Mouse (Mus musculus) naive thymus-derived CD4-positive, alpha-beta T cell, adult 5 months (primary cell): ENCODE measurements around the gene Nsdhl. TPM values are rescaled to one million over a fixed set of nuclear protein-coding genes. Genes with fewer than 3 reads are reported as not detected.

ENCODE experiments used
- polyA plus RNA-seq: library from polyadenylated mRNA; unstranded; fragments of 100-300 nt; shearing (Covaris generic); gene quantifications from one replicate; pipeline ENCODE4 v1.2.1, GENCODE M21; 2017

Nsdhl gene
- 13.7 TPM for polyA plus RNA-seq

DNA sequence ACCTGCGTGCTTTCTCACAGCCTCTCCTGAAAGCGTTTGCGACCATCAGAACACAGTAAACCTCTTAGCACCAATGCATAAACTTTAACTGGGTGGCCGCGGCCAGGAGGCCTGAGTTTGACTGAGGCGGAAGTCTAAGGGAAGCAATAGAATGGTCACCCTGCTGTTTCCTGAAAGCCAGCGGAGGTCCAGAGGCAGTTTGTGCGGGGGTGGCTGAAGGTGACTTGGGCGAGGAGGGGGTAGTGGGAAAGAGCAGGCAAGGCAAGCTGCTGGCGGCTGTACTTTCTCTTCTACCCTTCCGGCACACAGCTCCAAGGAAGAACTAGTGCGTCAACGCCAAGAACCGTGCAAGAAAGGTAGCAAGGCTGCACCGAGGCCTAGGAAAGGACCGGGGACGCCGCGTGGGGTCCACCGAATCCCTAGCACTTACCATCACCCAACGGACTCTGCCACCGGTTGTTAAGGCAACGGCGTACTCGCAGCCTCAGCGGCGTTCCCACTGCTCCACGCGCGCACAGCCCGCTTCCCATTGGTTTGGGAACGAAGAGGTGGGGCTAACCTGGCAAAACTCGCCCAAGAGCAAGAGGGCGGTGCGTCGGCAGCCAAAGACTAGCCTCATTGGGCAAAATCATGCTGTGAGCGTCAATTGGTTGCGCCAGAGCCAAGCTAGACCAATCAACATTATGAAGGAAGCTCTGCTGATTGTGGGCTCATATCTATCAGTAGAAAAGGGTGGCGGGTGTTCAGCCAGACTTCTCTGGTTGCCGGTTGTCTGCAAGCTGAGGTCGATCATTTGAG, at the start of gene Nsdhl, which contains the start of gene Cetn2:
Gene Nsdhl, plus strand, starts transcription at position 674 of the 798 bp plus-strand sequence.
Gene Cetn2, minus strand, starts transcription at position 528 of the 798 bp plus-strand sequence.

GRCm38 (mm10) chrX:72986841-72987519, 68.6 kb downstream of the Nsdhl start, which contains the start of gene Zfp185:
Gene Zfp185, plus strand, starts transcription at chrX:72987339.

Other genes with a start within 250 kb of the Nsdhl start
- gene Gabrq, start 93.4 kb upstream of the Nsdhl start, polyA plus RNA-seq, result not detected
- gene Cetn2, start 146 bp upstream of the Nsdhl start, polyA plus RNA-seq, result 69.4 TPM
- 0.53 TPM for gene Zfp185, start 68.8 kb downstream of the Nsdhl start, polyA plus RNA-seq
- not detected for gene Pnma5, start 118.5 kb downstream of the Nsdhl start, polyA plus RNA-seq
- not detected for gene Pnma3, start 146.2 kb downstream of the Nsdhl start, polyA plus RNA-seq
- gene Xlr4a, start 163.9 kb downstream of the Nsdhl start, polyA plus RNA-seq, result 57.4 TPM
- gene Xlr3a, start 178.5 kb downstream of the Nsdhl start, polyA plus RNA-seq, result 1.7 TPM
- gene Gm14685, start 198.5 kb downstream of the Nsdhl start, polyA plus RNA-seq, result 0.17 TPM
- not detected for gene Xlr5b, start 230.2 kb downstream of the Nsdhl start, polyA plus RNA-seq
- not detected for gene DXBay18, start 230.9 kb downstream of the Nsdhl start, polyA plus RNA-seq